Mouse (Mus musculus): ENCODE results near the gene Nfx1.

DNA sequence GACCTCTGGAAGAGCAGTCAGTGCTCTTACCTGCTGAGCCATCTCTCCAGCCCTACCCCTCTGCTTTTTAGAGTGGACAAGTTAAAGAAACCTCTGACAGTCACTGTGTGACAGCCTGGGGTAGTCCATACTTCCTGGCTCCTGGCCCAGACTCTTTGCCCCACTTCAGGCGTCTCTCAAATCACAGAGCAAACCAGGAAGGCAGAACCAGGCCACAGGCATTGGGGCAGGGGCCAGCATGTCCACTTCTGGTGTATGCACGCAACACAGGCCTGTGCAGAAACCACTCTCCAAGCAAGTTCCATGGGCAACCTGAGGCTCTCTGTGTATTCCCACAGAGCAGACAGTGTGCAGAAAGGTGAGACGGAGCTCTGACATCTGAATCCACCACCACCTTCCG, 94.5 kb downstream of the Nfx1 start:
- TF ChIP-seq CTCF (IDR thresholded peaks at IDR 0.05) (no peak), POLR2A (IDR thresholded peaks at IDR 0.05; ENCODE audit: insufficient read depth, low read depth, low read length) (no peak)
